Mouse (Mus musculus): Measurements from ENCODE around the gene Epha8. TPM values are rescaled to one million over a fixed set of nuclear protein-coding genes. Genes with fewer than 3 reads are reported as not detected.

Epha8 gene
- total and polyA plus RNA-seq, 3 experiments: 0.03 TPM; not detected in 2

GRCm38 (mm10) chr4:137001020-137001419 lies 44.4 kb upstream of the Epha8 start:
- H3K9ac ChIP-seq (ENCODE audit: control insufficient read depth, low read depth, low read length, poor library complexity, severe bottlenecking): no peak overlapping the region
- H3K27me3 ChIP-seq (ENCODE audit: control insufficient read depth in 1 of 2, insufficient read depth in 2 of 2, low read length in 2 of 2): no peaks in the 10 kb centered on the region
- DNase-seq (ENCODE audit: low read depth, low spot score): no peak
- H3K36me3 ChIP-seq (ENCODE audit: control insufficient read depth in 1 of 2, insufficient read depth in 2 of 2, low read length in 2 of 2): no peaks in the 10 kb centered on the region; a peak in 1 of 4 replicates
- no peak for TF ChIP-seq RAD21 (IDR thresholded peaks at IDR 0.05; ENCODE audit: low read depth, low read length)
- no peak for TF ChIP-seq MEF2A (IDR thresholded peaks at IDR 0.05; ENCODE audit: extremely low read depth, insufficient replicate concordance, low read depth, low read length, poor library complexity, severe bottlenecking)
- no peak for TF ChIP-seq E2F4 (IDR thresholded peaks at IDR 0.05; ENCODE audit: borderline replicate concordance, low read depth, low read length)
- no peak for TF ChIP-seq USF2 (IDR thresholded peaks at IDR 0.05; ENCODE audit: borderline replicate concordance in 1 of 2, insufficient read depth in 1 of 2, low read depth in 1 of 2, low read length in 2 of 2)
- TF ChIP-seq MXI1 (IDR thresholded peaks at IDR 0.05; ENCODE audit: low read depth, low read length): no peak
- TF ChIP-seq MAFK (IDR thresholded peaks at IDR 0.05; ENCODE audit: borderline replicate concordance, low read depth, low read length): no peak
- no peak for TF ChIP-seq NRF1 (IDR thresholded peaks at IDR 0.05; ENCODE audit: insufficient read depth, low read depth, low read length, poor library complexity, severe bottlenecking)
- TF ChIP-seq ZC3H11A (IDR thresholded peaks at IDR 0.05; ENCODE audit: low read depth, low read length): no peak
- TF ChIP-seq JUND (IDR thresholded peaks at IDR 0.05; ENCODE audit: low read depth, low read length): no peak
- TF ChIP-seq POLR2A (IDR thresholded peaks at IDR 0.05; ENCODE audit: control insufficient read depth in 1 of 2, insufficient read depth in 1 of 2, low read depth in 1 of 2, low read length in 2 of 2, poor library complexity in 1 of 2): no peak
- no peak for TF ChIP-seq ELF1 (IDR thresholded peaks at IDR 0.05; ENCODE audit: low read depth, low read length)
- TF ChIP-seq CHD2 (IDR thresholded peaks at IDR 0.05; ENCODE audit: low read length): no peak
- no peak overlapping the region for H3K27ac ChIP-seq (ENCODE audit: control insufficient read depth, low read depth, low read length)
- H3K4me3 ChIP-seq (ENCODE audit: control insufficient read depth in 1 of 2, insufficient read depth in 1 of 2, low read depth in 2 of 2, low read length in 2 of 2): no peak overlapping the region
- H3K79me2 ChIP-seq (ENCODE audit: control insufficient read depth, insufficient read depth, low read length, poor library complexity): no peaks in the 10 kb centered on the region
- H3K9me3 ChIP-seq (replicated peaks; ENCODE audit: insufficient read depth, low read length): no peaks in the 10 kb centered on the region
- H3K4me1 ChIP-seq (ENCODE audit: control insufficient read depth in 1 of 2, insufficient read depth in 2 of 2, low read length in 2 of 2): no peaks in the 10 kb centered on the region

- DNase-seq (ENCODE audit: low read depth, low spot score): no peak
- H3K27me3 ChIP-seq (ENCODE audit: control insufficient read depth in 1 of 2, insufficient read depth in 2 of 2, low read length in 2 of 2): no peaks in the 10 kb centered on the region
- no peaks in the 10 kb centered on the region for H3K79me2 ChIP-seq (ENCODE audit: control insufficient read depth, insufficient read depth, low read length, poor library complexity)
- H3K9ac ChIP-seq (ENCODE audit: control insufficient read depth, low read depth, low read length, poor library complexity, severe bottlenecking): no peak overlapping the region
- no peak overlapping the region for H3K4me3 ChIP-seq (ENCODE audit: control insufficient read depth in 1 of 2, insufficient read depth in 1 of 2, low read depth in 2 of 2, low read length in 2 of 2)
- no peak overlapping the region for H3K27ac ChIP-seq (ENCODE audit: control insufficient read depth, low read depth, low read length)
- no peaks in the 10 kb centered on the region; a peak in 1 of 4 replicates for H3K36me3 ChIP-seq (ENCODE audit: control insufficient read depth in 1 of 2, insufficient read depth in 2 of 2, low read length in 2 of 2)
- no peaks in the 10 kb centered on the region for H3K4me1 ChIP-seq (ENCODE audit: control insufficient read depth in 1 of 2, insufficient read depth in 2 of 2, low read length in 2 of 2)
- TF ChIP-seq ZMIZ1 (IDR thresholded peaks at IDR 0.05; ENCODE audit: low read depth, low read length) (no peak), GATA1 (IDR thresholded peaks at IDR 0.05; ENCODE audit: low read depth, low read length) (no peak), NRF1 (IDR thresholded peaks at IDR 0.05; ENCODE audit: insufficient read depth, low read depth, low read length, poor library complexity, severe bottlenecking) (no peak), SMC3 (IDR thresholded peaks at IDR 0.05; ENCODE audit: low read depth, low read length) (no peak), CHD1 (IDR thresholded peaks at IDR 0.05; ENCODE audit: low read depth, low read length) (no peak), RAD21 (IDR thresholded peaks at IDR 0.05; ENCODE audit: low read depth, low read length) (no peak), RCOR1 (IDR thresholded peaks at IDR 0.05; ENCODE audit: low read depth, low read length) (no peak), E2F4 (IDR thresholded peaks at IDR 0.05; ENCODE audit: borderline replicate concordance, low read depth, low read length) (no peak), POLR2AphosphoS5 (IDR thresholded peaks at IDR 0.05; ENCODE audit: borderline replicate concordance, low read depth, low read length) (no peak), MYB (IDR thresholded peaks at IDR 0.05; ENCODE audit: low read depth, low read length) (no peak), ETS1 (IDR thresholded peaks at IDR 0.05; ENCODE audit: low read depth, low read length) (no peak), MYC (IDR thresholded peaks at IDR 0.05; ENCODE audit: low read depth, low read length) (no peak), JUND (IDR thresholded peaks at IDR 0.05; ENCODE audit: low read depth, low read length) (no peak), ZKSCAN1 (IDR thresholded peaks at IDR 0.05; ENCODE audit: low read depth, low read length) (no peak), GABPA (IDR thresholded peaks at IDR 0.05; ENCODE audit: low read depth, low read length) (no peak), SIN3A (IDR thresholded peaks at IDR 0.05; ENCODE audit: low read length) (no peak), POLR2AphosphoS2 (IDR thresholded peaks at IDR 0.05; ENCODE audit: low read length) (no peak), EP300 (IDR thresholded peaks at IDR 0.05; ENCODE audit: low read depth in 1 of 2, low read length in 2 of 2) (no peak), ZC3H11A (IDR thresholded peaks at IDR 0.05; ENCODE audit: low read depth, low read length) (no peak)
- no peaks in the 10 kb centered on the region for H3K9me3 ChIP-seq (replicated peaks; ENCODE audit: insufficient read depth, low read length)
These were observed 41.8 kb upstream of the Epha8 start for GRCm38 (mm10) chr4:136998371-136998770.

Measured in MEL (cell line).